Comparison of ENCODE assay signal across 8 mouse cellular contexts in genomic region chr17:3313711-3314624, GRCm38 (mm10). TPM values are rescaled to one million over a fixed set of nuclear protein-coding genes. Genes with fewer than 3 reads are reported as not detected.
DNase-seq lines count a peak whose midpoint lies in the region; ATAC-seq lines count a peak whose summit lies in the region.

No protein-coding gene starts in this region.

- H3K27me3 ChIP-seq in erythroblast, embryonic 14.5 days (ENCODE audit: control insufficient read depth), result peaks cover 30% of the 10 kb centered on the region
- no peaks in the 10 kb centered on the region for H3K27me3 ChIP-seq in limb, embryonic 13.5 days
- H3K27me3 ChIP-seq in midbrain, embryonic 15.5 days (replicated peaks), result no peaks in the 10 kb centered on the region; the same call in 1 of the 2 replicates

- no peaks in the 10 kb centered on the region for H3K9me3 ChIP-seq in erythroblast, embryonic 14.5 days (ENCODE audit: control insufficient read depth, low read length)
- no peaks in the 10 kb centered on the region for H3K9me3 ChIP-seq in limb, embryonic 13.5 days
- no peaks in the 10 kb centered on the region for H3K9me3 ChIP-seq in midbrain, embryonic 15.5 days

- DNase-seq in embryo, embryonic 9.5 days (ENCODE audit: extremely low spot score), result peak; percentile 90
- DNase-seq in heart, adult 11 months, result peak; percentile 98
- peak; percentile 58 for DNase-seq in kidney, adult 11 months
- DNase-seq in spleen, adult 18-20 months, result peak; percentile 62 to 63

- 7% methylated on average over 60 of the region's 60 CpGs for WGBS in limb, embryonic 13.5 days
- WGBS in midbrain, embryonic 15.5 days, result 6% methylated on average over 60 of the region's 60 CpGs

- ATAC-seq in erythroblast, adult 5-6 weeks (replicated peaks; ENCODE audit: low FRiP score, poor library complexity, severe bottlenecking), result no peak
- ATAC-seq in limb, embryonic 13.5 days (ENCODE audit: low FRiP score, low read depth), result peak; percentile 96
- peak; percentile 96 for ATAC-seq in midbrain, embryonic 15.5 days (replicated peaks)

- H3K4me1 ChIP-seq in erythroblast, embryonic 14.5 days (ENCODE audit: control insufficient read depth), result no peaks in the 10 kb centered on the region
- peaks cover 6% of the 10 kb centered on the region; the same call in 1 of the 2 replicates for H3K4me1 ChIP-seq in limb, embryonic 13.5 days
- peaks cover 6% of the 10 kb centered on the region; the same call in 1 of the 2 replicates for H3K4me1 ChIP-seq in midbrain, embryonic 15.5 days

- H3K4me2 ChIP-seq in limb, embryonic 13.5 days (replicated peaks), result peak overlapping the region; percentile 63
- peak overlapping the region; percentile 77 for H3K4me2 ChIP-seq in midbrain, embryonic 15.5 days

- no peaks in the 10 kb centered on the region for H3K36me3 ChIP-seq in erythroblast, embryonic 14.5 days (ENCODE audit: control insufficient read depth)
- H3K36me3 ChIP-seq in limb, embryonic 13.5 days, result no peaks in the 10 kb centered on the region
- H3K36me3 ChIP-seq in midbrain, embryonic 15.5 days (replicated peaks), result no peaks in the 10 kb centered on the region

- peak overlapping the region; percentile 65 for H3K27ac ChIP-seq in limb, embryonic 13.5 days
- 0 out of 2 replicates have a peak overlapping the region, but pooled peaks have one; percentile 28 for H3K27ac ChIP-seq in midbrain, embryonic 15.5 days

- peak overlapping the region; percentile 48; the same call in 1 of the 2 replicates for H3K9ac ChIP-seq in limb, embryonic 13.5 days
- H3K9ac ChIP-seq in midbrain, embryonic 15.5 days, result peak overlapping the region; percentile 45

- peak overlapping the region; percentile 35 for H3K4me3 ChIP-seq in erythroblast, embryonic 14.5 days (replicated peaks)
- H3K4me3 ChIP-seq in limb, embryonic 13.5 days, result peak overlapping the region; percentile 39
- H3K4me3 ChIP-seq in midbrain, embryonic 15.5 days, result peak overlapping the region; percentile 49

RNA-seq across cellular contexts. Expression of gene Tiam2, which starts 12.4 kb away (rescaled TPM):
- not detected in 2 replicates for polyA plus RNA-seq in erythroblast, embryonic 14.5 days (2012)
- 2.9 and 3.5 TPM in 2 replicates for total RNA-seq in erythroblast, adult 5-6 weeks (2015; ENCODE audit: low replicate concordance)
- total RNA-seq in erythroblast, adult 5-6 weeks (2017; ENCODE audit: low replicate concordance), result 1.1 and 4.4 TPM in 2 replicates
- 25.7 and 29.3 TPM in 2 replicates for polyA plus RNA-seq in limb, embryonic 13.5 days (2015; fragmentation: Nextera tagmentation; extraction: Ambion mirVana)
- 4.1 and 5.2 TPM in 2 replicates for polyA plus RNA-seq in midbrain, embryonic 15.5 days (2015; fragmentation: Nextera tagmentation; extraction: Ambion mirVana)
